Mouse (Mus musculus) thymus, adult 18-20 months (tissue): ENCODE measurements at regions not wholly inside any gene's neighbourhood (a gene's known extent, or its start where the extent isn't known, plus 50 kb on each side); places are given as distances from the start of the nearest gene placed in this dataset.
A peak's percentile ranks its signal among the peaks of the same experiment; 100 is the strongest.
"Not testable (repeated sequence)": the region's sequence is repeated elsewhere in the genome, so short reads cannot be mapped to it uniquely, and the experiment has no call there.

Source experiments
- DNase-seq, 2 experiments: peaks; one replicate each; pipeline ENCODE4 v3.0.0; 2022; ENCODE audit warnings: mixed read lengths in 2 of 2

DNA sequence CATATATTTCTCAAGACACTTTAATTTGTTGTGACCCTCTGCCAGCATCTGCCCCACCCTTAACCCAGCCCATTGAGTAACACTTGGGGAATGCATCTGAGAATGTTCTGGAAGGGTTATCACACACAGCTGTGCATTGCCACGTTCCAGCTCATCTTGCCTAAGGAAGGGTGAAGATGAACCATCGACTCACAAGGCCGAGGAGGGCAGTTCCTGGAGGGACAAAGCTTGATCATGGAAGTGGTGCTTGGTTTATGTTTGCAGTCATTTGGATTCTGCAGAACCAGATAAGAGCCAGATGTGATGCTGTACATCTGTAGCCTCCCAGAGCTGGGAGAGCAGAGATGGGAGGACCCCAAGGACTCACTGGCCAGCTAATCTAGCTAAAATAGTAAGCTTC is 136.1 kb upstream of the Klf3 start:
- no peak for DNase-seq

DNA sequence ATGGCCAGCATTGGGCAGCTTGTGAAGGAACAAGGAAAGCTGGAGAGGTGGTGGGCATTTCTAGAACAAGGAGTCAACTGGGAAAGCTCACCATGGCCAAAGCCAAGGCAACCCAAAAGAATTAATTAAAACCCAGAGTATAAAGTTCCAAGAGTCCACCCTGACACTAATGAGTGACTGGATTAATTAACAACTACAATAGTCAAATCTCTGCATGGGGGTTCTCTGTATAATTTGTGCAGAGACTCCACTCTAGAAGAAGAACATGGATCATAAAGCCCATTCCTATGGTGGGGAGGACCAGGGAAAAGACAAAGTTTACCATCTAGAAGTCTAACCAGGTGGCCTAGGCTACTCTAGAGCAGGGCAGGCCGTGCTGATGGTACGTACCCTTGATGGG is 129.3 kb upstream of the Klf3 start:
- no peak for DNase-seq

DNA sequence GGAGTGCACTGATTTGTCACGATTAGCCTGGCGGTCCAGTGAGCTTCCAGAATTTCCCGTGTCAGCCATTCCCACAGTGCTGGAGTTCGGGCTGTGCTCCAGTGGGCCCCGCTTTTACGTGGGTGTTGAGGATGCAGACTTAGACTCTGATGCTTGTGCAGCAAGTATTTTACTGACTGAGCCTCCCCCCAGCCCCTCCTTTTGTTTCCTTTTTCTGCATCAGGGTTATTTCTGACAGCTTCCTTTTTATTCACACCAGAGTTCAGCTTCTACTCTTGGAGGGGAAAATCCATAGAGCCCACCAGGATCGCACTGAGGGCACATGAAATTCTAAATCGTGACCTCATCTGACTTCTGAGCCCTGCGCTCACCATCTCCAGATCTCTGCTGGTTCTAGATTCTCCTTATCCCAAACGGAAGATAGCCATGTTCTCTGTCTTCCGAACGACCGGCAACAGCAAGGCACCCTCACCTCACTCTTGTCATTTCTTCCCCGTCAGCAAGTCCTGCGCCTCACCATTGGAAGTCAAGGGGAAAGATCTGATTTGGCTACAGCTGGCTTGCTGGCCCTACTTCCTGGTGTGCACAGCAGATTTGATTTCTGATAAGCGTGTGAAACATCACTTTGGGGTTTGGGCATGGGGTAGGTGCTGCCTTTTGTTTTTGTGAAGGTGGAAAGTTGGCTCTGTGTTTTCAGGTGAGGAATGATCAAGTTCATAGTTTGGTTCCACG is 126.8 kb upstream of the Klf3 start:
- DNase-seq = no peak

DNA sequence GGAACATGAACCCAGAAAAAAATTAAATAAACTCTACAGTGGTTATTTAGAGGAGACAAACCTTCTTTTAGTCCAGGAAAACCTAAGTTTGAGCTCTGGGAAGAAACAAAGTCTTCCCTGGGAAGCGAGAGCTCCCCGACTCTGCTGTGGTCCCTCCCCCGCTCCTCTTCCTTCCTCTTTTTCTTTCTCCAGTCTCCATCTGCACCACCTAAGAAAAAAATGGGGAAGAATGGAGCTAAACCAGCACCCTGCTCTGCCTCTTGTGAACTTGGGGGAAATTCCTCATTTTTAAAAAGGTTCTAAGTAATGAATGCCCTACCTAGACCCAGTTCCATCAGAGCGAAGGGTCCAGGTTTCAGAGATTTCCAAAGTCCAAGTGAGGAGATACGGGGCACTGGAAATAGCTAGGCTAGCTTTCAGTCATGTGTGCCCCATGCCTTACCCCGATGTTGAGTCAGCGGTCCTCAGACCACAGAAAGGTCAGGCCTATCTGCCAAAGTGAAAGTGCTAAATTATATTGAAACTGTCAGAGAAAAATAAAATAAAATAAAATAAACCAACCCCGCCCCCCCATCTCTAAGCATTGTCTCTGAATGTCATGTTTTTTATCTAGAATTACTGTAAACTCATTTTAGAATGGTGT is 126.1 kb upstream of the Klf3 start:
- DNase-seq = no peak

DNA sequence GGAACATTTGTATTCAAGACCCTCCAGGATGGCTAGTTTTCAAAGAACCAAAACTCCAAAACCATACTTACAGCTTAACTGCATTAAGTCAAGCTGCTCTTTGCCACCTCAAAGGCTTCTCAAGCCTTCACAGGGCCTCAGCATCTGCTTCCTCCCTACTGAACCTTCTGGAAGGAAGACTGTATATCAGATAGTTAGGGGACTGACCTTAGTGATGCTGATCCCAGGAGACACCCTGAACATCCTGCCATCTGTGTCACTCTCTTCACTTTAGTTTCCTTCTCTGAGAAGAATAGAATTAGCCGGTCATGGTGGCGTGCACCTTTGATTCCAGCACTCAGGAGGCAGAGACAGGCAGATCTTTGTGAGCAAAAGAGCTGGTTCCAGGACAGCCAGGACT is 124.5 kb upstream of the Klf3 start:
- DNase-seq = no peak

DNA sequence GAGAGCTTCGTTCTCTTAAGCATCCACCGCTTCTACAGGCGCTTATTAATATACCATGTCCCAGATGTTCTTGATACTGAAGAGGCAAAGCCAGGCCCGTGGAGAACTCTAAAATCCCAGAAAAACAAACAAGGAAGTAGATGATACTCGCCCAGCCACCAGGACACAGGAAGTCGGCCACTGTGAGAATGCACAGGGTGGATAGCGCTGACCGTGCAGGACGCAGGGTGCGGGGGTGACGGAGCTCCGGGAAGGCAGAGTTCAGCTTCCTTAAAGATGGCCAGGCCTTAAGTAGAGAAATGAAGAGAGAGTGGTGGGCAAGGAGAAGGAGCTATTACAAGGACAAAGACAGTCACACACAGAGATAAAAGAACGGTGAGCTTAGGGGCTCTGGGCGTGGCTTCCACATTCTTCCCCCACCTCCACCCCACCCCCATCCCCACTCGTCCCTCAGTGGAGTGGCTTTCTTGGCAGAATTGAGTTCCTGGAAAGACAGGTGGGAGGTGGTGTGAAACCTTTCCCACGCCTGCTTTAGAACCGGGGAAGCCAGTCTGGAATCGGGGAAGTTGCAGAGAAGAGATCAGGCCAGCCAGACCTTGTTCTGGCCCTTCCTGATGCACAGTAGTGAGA is 123.1 kb upstream of the Klf3 start:
- DNase-seq = no peak

DNA sequence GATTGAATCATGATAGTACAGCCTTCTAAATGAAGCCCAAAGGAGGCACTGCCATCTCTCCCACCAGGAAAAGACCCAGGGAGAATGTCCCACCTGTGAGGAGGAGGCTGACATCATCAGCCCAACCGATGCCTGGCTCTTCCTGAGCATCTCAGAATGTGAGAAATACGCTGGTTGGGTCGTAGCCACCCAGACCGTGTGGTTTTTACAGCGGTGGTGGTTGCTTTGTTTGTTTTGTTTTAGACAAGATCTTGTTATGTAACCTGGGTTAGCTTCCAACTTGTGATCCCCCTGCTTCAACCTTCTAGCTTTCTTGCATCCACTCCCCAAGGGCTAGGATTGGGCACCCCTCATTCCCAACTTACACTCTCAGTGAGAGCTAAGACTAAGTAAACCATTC is 122.0 kb upstream of the Klf3 start:
- DNase-seq = no peak

DNA sequence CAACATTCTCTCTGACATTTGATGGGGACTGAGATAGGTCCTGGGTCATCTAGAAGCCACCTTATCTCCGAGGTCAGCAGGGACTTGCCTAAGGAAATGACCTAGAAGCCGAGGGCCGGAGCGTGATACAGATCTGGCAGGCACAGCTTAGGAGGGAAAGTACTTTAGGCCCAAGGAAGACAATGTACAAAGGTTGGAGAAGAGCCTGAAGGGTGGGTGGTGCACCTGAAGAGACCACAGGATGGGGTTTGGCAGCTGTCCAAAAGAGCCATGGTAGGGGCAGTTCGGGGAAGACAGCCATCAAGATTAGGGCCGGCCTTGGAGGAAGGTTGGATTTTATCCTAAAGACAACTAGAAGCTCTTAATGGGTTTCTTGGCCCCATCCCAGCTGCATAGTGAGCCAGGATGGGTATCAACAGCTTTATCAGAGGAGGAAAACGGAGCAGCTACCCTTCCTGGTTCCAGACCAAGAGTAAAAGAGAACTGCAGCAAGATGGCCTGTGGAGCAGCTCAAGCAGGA is 120.8 kb upstream of the Klf3 start:
- DNase-seq = no peak

DNA sequence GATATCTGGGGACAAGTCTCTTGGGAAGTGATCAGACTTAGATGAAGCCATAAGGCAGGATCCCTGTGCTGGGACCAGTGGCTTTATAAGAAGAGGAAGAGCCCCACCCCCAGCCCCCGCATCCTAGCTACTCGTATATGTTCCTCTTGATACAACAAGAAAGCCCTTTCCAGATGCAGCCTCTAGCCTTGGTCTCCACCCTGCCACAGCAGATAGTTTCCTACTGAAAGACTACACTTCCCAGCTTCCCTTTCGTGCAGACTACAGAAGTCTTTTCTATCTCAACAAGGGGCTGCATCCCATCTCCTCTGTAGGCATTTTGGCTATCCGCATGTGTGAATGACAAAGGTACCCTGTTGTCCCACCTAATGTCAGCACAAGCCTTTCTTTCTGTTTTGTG is 119.8 kb upstream of the Klf3 start:
- no peak for DNase-seq

DNA sequence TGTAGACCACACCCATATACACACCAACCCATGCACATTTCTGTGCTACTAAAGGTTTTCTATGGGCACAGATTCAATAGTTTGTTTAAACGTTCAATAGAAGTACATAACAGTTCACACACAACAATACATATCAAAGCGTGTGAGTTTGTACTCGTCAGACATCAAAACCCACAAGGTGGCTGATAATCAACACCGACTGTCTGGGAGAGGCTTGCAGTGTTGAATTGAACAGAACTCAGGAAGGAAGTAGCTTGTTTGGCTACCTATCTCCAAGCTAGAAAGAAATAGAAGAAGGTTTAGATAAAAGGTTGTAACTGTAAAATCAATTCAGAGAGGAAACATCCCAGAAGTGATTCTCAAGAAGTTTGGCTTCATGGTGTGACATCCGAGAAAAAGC is 118.9 kb upstream of the Klf3 start:
- no peak for DNase-seq

DNA sequence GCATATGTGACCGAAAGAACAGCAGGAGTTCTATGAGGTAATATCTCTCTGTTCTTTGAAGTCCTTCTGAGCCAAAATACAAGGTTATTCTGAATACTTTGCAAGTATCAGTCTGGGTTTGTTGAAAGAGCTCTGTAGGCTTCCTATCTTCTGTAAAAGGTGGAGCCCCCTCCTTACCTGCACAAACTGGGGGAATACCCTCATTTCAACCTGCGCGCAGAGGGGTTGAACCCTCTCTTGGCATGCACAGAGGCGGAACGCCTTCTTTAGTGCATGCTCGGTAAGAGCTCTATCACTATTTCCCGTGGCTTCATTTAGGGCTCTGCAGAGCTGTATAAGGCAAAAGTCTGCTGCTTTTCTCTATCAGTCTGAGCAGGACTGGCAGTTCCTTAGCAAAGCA is 113.0 kb upstream of the Klf3 start:
- DNase-seq = no peak

DNA sequence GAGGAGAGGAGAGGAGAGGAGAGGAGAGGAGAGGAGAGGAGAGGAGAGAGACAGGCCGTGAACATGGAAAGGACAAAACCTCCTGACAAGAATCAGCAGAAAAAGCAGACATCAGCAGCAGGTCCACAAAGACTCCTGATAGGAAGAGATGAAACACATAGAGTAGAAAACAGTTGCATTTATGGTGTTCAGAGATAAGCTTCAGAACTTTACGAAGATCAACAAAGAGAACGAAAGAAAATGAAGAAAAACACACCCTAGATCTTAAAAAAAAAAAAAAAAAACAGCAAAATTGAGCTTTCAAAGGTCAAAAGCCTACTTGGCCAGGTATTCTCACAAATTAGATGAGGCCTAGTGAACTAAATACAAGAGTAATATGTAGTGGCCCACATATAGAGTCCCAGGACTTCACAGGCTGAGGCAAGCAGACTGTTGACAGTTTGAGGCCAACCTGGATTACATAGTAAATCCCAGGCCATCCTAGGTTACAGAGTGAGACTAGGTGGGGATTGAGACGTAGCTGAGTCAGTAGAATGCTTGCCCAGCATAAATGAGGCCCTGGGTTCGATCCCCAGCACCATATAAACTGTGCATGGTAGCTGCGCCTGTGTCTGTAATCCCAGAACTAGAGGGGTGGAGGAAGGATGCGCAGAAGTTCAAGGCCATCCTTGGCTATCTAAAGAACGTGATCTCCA is 111.6 kb upstream of the Klf3 start:
- no peak for DNase-seq

DNA sequence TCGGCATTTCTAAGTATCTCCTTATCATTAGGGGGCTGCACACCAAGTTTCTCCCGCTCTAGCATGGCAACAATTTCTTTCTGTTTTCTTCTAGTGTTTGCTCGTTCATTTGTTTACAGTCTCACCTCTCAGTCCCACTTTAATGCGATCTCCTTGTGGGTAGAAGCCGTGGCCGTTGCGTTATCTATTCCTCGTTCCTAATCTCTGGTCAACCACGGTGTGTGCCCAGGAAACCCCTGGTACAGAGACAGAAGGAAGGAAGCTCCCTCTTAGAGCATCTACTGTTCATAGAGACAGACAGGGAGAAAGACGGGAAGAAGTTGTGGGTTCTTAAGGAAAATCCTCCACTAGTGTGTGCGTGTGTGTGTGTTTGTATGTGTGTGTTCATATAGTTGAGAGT is 110.9 kb upstream of the Klf3 start:
- DNase-seq = no peak

DNA sequence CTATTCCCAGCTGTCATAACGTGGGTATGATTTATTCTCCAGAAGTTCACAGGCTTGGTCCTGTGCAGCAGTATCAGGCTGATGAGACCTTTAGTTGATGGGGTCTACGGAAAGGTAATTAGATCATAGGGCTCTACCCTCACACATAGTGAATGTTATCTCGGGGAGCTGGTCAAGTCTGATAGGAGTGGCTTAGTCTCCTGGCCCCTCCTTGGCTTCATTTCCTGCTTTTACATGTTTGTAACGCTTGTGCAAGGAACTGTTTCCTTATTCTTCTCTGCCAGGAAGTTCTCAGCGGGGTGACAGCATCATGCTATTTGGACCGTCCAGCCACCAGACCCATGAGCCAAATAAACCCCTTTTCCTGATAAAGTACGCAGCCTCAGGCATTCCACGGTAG is 109.6 kb upstream of the Klf3 start:
- no peak for DNase-seq

DNA sequence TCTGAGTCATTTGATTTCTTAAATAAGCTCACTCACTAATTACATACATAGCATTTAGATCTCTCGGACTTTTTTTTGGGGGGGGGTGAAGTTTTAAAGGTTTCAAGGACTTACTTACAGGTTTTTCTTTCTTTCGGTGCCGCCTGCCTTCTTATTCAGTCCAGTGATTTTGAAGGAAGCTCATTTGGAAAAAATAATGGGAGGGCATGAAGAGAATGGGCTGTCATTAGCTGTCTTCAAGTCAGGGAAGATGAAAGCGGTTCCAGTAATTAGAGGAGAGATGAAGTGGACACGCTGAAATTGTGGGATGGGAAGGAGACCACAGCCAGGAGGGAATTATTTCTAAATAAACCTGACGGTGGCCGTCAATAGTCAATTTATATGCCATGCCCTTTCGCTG is 108.6 kb upstream of the Klf3 start:
- DNase-seq = no peak

DNA sequence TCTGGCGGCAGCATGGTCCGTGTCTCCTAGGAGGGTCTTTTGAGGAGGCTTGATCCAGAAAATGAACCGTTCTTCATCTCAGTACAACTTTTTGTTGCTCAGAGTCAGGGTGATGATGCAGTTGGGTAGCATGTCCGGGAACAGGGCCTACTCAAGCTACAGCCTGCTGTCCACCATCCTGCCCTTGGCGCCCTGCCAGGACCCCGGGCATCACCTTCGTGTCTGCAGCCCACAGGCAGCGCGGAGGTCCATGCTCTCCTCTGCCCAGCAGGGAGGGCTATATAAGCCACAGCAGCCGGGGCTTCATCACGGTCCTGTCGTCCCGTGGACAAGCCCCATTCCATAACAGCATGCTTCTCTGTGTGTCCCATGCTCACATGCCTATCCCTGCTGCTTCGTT is 107.1 kb upstream of the Klf3 start:
- DNase-seq = no peak

DNA sequence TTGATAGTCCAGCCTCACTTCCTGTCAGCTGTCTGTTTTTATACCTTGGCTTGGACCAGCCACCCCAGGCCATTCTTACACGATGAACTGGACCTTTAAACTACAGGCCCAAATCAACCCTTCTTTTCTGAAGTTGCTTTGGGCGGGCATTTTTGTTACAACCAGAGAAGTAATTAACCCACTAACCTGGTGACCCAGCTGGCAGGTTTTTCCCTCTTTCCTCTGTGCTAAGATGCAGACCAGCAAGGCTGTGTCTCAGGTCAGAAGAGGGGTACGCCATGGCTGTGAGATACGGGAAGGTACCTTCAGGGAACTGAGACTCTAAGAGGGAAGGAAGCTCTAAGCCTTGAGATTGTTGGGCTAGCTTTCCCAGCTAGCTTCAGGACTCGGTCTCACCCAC is 105.7 kb upstream of the Klf3 start:
- no peak for DNase-seq

DNA sequence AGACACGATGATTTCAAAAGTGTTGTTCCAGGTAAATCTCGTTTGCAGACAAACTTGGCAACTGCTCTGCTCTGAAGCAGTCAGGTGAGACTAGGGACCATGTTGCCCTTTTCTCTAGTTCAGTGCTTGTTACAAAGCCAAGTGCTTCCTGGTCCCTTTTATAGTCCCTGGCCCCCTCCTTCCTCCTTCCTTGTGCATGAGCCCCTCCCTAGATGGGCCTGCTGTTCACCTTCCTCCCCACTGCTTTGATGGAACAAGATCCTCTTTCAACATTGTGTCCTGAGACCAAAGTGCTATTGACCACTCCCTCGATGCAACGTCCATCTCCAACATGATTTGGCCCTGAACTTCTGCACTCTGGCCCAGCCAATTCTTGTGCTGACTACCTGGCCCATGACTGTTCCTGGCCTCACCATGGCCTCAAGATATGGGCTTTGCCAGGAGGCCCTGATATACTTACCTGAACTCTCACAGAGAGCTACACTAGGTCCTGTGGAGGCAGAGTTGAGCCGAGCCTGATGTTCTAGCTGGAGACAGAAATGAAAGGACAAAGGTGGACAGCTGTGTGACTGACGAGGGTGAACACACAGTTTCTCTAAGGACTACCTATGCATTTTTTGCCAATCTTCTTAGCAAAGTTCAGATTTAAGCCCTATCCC is 104.6 kb upstream of the Klf3 start:
- DNase-seq = no peak

DNA sequence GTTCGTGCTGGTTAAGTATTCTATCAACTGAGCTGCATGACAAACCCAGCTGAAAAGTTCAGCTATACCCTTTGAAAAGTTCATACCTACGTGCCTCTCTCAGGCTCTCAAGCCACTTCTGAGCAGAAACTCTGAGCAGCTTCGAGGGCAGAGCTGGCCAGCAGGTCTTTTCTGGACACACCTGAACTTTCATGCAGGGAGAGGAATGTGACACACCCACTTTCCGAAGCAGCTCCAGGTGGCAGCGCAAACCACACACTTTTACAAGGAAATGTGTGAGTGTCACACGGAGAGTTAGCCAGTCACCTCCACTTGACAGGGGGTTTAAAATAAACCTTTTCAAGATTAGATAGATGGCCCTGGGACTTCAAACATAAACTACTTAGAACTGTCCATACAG is 103.2 kb upstream of the Klf3 start:
- no peak for DNase-seq

DNA sequence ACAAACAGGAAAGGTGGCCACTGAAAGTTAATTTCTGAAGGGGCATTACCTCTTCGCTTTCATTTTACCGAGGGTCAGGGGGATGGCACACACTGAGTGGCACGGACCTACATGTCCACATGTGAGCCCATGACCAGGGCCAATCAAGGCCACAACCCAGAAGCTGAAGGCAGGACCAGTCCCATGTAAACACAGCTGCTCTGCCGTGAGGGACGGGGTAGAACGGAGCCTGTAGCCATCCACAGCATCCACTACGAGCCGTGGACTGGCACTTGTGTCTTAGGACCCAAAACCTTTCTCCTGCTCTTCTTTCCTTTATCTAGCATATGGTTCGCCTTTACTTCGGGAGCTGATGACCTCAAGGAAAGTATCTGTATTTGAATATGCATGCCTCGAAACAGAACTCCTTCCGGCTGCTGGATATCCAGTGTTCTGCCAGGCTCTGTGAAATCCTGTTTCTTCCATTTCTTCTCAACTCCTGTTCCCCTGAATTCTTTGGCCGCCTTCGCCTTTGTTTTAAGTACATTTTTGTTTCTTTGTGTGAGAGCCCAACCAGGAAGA is 101.9 kb upstream of the Klf3 start:
- DNase-seq = no peak

DNA sequence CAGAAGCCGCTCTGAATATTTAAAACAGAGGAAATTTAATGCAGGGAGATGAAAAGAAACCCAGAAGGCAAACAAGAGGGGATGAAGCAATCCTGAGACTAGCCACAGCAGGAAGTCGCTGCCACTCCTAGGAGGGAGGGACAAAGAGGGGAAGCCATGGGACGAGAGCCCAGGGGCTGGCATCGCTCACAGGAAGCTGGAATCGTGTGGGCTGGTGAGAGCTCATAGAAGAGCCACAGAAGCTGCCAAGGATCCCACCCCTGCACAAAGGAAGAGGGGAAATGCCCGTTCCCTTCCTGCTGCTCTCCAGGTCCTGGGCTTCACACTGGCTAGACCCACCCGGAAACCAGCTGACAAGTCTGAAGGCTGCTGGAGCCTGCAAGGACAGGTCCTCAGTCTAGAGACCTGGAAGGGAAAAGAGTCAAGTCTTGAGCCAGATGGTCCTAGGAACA is 101.4 kb upstream of the Klf3 start:
- DNase-seq = peak in 1 of 2 experiments; percentile 31

DNA sequence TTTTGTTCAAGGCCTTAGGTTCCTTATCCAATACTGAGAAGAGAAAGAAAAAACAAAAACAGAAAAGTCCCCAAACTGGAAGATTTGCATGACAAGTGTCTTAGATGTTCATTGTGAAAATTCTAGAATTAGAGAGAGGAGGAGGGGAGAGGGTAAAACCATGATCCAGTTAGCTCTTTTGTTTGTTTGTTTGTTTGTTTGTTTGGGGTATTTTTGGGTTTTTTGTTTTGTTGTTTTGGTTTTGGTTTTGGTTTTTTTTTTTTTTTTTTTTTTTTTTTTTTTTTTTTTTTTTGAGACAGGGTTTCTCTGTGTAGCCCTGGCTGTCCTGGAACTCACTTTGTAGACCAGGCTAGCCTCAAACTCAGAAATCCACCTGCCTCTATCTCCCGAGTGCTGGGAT is 100.8 kb upstream of the Klf3 start:
- DNase-seq = not testable (repeated sequence)
